Mouse (Mus musculus): ENCODE measurements around the gene B830017H08Rik. TPM values are rescaled to one million over a fixed set of nuclear protein-coding genes. Genes with fewer than 3 reads are reported as not detected.

The B830017H08Rik gene
- polyA plus RNA-seq, 1 experiment from 2014 or later = not detected

DNA sequence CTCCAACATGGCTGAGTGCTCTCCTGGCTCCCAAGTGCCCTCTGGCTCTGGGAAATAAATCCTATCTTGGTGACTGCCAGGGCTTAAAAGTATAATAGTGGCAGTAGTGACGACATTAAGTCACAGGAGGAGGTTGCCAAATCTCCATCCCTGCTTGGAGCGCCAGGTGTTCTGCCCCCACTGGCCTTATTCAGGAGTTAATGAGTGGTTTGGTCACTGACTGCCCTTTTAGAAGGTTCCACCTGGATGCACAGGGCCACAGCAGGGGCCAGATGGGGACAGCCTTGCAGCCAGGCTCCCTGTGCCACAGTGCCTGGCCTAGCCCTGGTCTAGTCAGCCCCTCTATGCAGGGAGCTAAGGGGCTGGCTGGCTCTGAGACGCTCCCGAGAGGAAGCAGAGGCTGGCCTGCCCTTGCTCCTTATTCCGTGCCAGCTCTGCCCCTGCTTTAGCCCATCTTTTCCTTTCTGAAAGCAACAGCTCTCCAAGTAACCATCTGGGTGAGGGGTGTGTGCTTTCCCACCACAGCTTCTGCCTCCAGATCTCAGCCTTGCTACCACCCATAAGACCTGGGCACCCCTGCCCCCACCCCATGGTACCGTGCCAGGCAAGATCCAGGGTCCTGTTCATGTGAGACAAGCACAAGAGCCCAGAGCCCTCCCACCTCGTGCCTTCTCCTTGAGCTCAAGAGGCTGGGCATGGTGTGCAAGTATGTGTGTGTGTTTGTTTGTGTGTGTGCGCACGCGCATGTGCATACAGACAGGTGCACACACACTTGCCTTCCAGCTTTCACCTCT is 2.3 kb upstream of the B830017H08Rik start:
- WGBS = 71% methylated on average over 10 of the region's 10 CpGs
- TF ChIP-seq CTCF (IDR thresholded peaks at IDR 0.05; ENCODE audit: low read depth) = no peak
- no peak for TF ChIP-seq EP300 (optimal IDR thresholded peaks at IDR 0.05)
- Histone ChIP-seq H3K4me2 (replicated peaks; ENCODE audit: low read depth) (no peak overlapping the region), H3K9ac (ENCODE audit: low read length) (no peak overlapping the region), H3K4me1 (replicated peaks; ENCODE audit: control insufficient read depth, insufficient read depth) (no peaks in the 10 kb centered on the region), H3K4me3 (ENCODE audit: low read depth, low read length) (no peak overlapping the region), H3K27ac (replicated peaks) (no peak overlapping the region), H3K36me3 (ENCODE audit: control insufficient read depth, insufficient read depth, low read length) (no peaks in the 10 kb centered on the region), H3K9me3 (ENCODE audit: control insufficient read depth, low read length) (no peaks in the 10 kb centered on the region), H3K27me3 (ENCODE audit: control insufficient read depth, insufficient read depth, low read length) (peaks cover 22% of the 10 kb centered on the region; the same call in 1 of the 2 replicates)
- ATAC-seq (ENCODE audit: low FRiP score, low TSS enrichment) (no peak), DNase-seq (ENCODE audit: low spot score) (no peak)

DNA sequence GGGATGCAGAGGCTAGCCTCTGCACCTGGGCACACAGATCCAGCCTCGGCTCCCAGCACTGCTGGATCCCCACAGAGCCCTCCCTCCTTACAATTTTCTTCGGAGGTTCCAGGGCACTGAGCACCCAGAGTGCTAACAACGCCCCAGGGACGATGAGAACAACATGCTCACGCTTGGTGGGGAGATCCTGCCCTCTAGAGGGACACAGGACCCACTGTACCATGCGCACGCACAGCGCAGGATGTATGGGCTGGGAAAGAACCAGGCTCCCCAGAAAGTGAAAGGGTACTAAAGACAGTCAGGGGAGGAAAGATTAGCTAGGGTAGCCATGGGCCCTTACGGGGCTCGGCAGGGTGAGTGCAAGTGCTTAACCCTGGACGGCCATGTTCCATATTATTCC is 1.1 kb upstream of the B830017H08Rik start:
- Histone ChIP-seq H3K4me3 (ENCODE audit: low read depth, low read length) (no peak overlapping the region), H3K4me1 (replicated peaks; ENCODE audit: control insufficient read depth, insufficient read depth) (no peaks in the 10 kb centered on the region), H3K36me3 (ENCODE audit: control insufficient read depth, insufficient read depth, low read length) (no peaks in the 10 kb centered on the region), H3K9ac (ENCODE audit: low read length) (no peak overlapping the region), H3K27me3 (ENCODE audit: control insufficient read depth, insufficient read depth, low read length) (peaks cover 22% of the 10 kb centered on the region; the same call in 1 of the 2 replicates), H3K4me2 (replicated peaks; ENCODE audit: low read depth) (no peak overlapping the region), H3K9me3 (ENCODE audit: control insufficient read depth, low read length) (no peaks in the 10 kb centered on the region), H3K27ac (replicated peaks) (no peak overlapping the region)
- ATAC-seq (ENCODE audit: low FRiP score, low TSS enrichment) (no peak), DNase-seq (ENCODE audit: low spot score) (no peak)
- TF ChIP-seq CTCF (IDR thresholded peaks at IDR 0.05; ENCODE audit: low read depth) = peak; percentile 60
- TF ChIP-seq EP300 (optimal IDR thresholded peaks at IDR 0.05) = no peak
- 18% methylated on average over 11 of the region's 11 CpGs for WGBS

DNA sequence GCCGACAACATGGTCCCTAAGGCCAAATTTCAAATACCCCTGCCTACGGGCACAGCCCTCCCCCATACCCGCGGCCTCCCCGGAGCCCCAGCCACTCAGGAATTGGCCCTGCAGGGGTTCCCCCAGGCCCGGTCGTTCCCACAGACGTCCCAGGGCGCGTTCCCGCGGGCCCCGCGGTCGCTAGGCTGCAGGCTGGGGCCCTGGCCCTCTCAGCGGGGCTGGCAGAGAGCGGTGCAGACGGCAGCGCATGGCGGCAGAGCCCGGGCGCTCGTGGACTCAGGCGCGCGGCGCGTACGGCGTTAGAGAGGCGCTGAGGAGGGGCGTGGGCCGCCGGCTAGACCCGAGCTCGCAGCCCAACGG is 380 bp downstream of the B830017H08Rik start:
- Histone ChIP-seq H3K4me3 (ENCODE audit: low read depth, low read length) (peak overlapping the region; percentile 48), H3K4me2 (replicated peaks; ENCODE audit: low read depth) (peak overlapping the region; percentile 93), H3K27me3 (ENCODE audit: control insufficient read depth, insufficient read depth, low read length) (peaks cover 22% of the 10 kb centered on the region; the same call in 1 of the 2 replicates), H3K9ac (ENCODE audit: low read length) (peak overlapping the region; percentile 38; the same call in 1 of the 2 replicates), H3K27ac (replicated peaks) (no peak overlapping the region), H3K4me1 (replicated peaks; ENCODE audit: control insufficient read depth, insufficient read depth) (no peaks in the 10 kb centered on the region), H3K36me3 (ENCODE audit: control insufficient read depth, insufficient read depth, low read length) (no peaks in the 10 kb centered on the region), H3K9me3 (ENCODE audit: control insufficient read depth, low read length) (no peaks in the 10 kb centered on the region)
- 0% methylated on average over 23 of the region's 37 CpGs for WGBS
- TF ChIP-seq EP300 (optimal IDR thresholded peaks at IDR 0.05) = no peak
- DNase-seq (ENCODE audit: low spot score) = no peak
- ATAC-seq (ENCODE audit: low FRiP score, low TSS enrichment) = no peak; the same call in 1 of the 2 replicates

DNA sequence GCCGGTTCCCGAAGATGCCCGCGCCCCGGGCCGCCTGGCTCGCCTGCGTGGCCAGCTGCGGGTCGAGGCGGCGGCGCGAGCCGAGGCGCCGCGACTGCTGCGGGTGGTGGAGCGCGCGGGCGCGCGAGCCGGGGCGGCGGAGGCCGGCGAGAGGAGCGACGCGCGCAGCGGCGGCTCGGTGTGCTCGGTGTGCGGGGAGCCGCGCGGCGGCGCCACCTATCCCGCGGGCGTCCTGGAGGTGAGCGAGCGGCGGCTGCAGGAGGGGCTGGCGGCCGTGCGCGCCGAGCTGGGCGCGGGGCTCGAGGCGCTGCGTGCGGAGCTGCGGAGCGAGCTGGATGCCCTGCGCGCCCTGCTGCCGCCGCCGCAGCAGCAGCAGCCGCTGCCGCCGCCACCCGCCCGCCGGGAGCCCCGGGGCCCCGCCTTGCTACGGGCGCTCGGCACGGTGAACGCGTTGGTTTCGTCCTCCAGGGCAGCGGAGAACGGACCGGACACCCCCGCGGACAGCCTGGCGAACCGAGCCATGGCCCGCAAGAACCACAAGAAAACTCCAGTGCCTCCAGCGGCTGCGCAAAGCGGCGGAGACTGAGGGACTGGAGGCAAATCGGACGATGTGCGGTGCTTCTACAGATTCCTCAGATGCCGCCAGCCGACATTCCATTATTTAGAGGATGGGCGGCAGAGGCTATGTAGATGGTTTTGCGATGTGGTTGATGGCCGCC is 919 bp downstream of the B830017H08Rik start:
- Histone ChIP-seq H3K27me3 (ENCODE audit: control insufficient read depth, insufficient read depth, low read length) (peaks cover 22% of the 10 kb centered on the region; the same call in 1 of the 2 replicates), H3K4me3 (ENCODE audit: low read depth, low read length) (peak overlapping the region; percentile 48), H3K9me3 (ENCODE audit: control insufficient read depth, low read length) (no peaks in the 10 kb centered on the region), H3K9ac (ENCODE audit: low read length) (peak overlapping the region; percentile 38; the same call in 1 of the 2 replicates), H3K4me1 (replicated peaks; ENCODE audit: control insufficient read depth, insufficient read depth) (no peaks in the 10 kb centered on the region), H3K4me2 (replicated peaks; ENCODE audit: low read depth) (peak overlapping the region; percentile 93), H3K27ac (replicated peaks) (no peak overlapping the region), H3K36me3 (ENCODE audit: control insufficient read depth, insufficient read depth, low read length) (no peaks in the 10 kb centered on the region)
- under 1% methylated on average over 56 of the region's 103 CpGs for WGBS
- TF ChIP-seq CTCF (IDR thresholded peaks at IDR 0.05; ENCODE audit: low read depth) = no peak
- no peak for TF ChIP-seq EP300 (optimal IDR thresholded peaks at IDR 0.05)
- ATAC-seq (ENCODE audit: low FRiP score, low TSS enrichment) (peak; percentile 24; the same call in 1 of the 2 replicates), DNase-seq (ENCODE audit: low spot score) (peak; percentile 37)

DNA sequence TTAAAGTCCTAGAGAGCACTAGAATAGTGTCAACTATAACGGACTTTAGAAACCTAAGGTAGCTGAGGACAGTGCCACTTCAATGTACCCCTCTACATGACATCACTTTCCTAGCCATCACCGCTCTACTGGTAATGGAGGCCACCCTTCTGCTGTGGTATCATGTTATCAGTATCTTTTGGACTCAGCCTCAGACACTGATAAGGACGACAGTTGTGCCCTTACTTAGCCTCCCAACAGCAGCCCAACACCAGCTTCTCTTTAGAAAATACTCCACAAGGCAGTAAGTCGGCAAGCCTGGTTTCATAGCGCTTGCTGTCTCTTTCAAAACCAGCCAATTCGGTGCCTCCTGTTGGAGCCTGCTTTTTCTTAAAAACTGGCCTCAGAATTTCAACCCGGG is 1.6 kb downstream of the B830017H08Rik start:
- DNase-seq (ENCODE audit: low spot score) (no peak), ATAC-seq (ENCODE audit: low FRiP score, low TSS enrichment) (no peak)
- H3K36me3 ChIP-seq (ENCODE audit: control insufficient read depth, insufficient read depth, low read length) = no peaks in the 10 kb centered on the region
- no peak overlapping the region for H3K27ac ChIP-seq (replicated peaks)
- peaks cover 22% of the 10 kb centered on the region; the same call in 1 of the 2 replicates for H3K27me3 ChIP-seq (ENCODE audit: control insufficient read depth, insufficient read depth, low read length)
- no peak overlapping the region; the same call in 1 of the 2 replicates for H3K4me2 ChIP-seq (replicated peaks; ENCODE audit: low read depth)
- no peaks in the 10 kb centered on the region for H3K9me3 ChIP-seq (ENCODE audit: control insufficient read depth, low read length)
- TF ChIP-seq EP300 (optimal IDR thresholded peaks at IDR 0.05) (no peak), CTCF (IDR thresholded peaks at IDR 0.05; ENCODE audit: low read depth) (no peak)
- 50% methylated on average over 7 of the region's 7 CpGs for WGBS
- H3K4me1 ChIP-seq (replicated peaks; ENCODE audit: control insufficient read depth, insufficient read depth) = no peaks in the 10 kb centered on the region
- H3K4me3 ChIP-seq (ENCODE audit: low read depth, low read length) = no peak overlapping the region
- no peak overlapping the region for H3K9ac ChIP-seq (ENCODE audit: low read length)

Measured in stomach, postnatal 0 days (tissue).